Mouse (Mus musculus) lung, adult 2 months (tissue): ENCODE measurements around the gene Tst.

ENCODE experiments used
- CTCF ChIP-seq: fragments of 200-500 bp; IDR thresholded peaks from 2 replicates; pipeline ENCODE4 v1.5.1; 2011; ENCODE audit warnings: mild to moderate bottlenecking, low read length, control low read depth; ENCODE audit not compliant: insufficient read depth
- POLR2A ChIP-seq: fragments of 200-500 bp; IDR thresholded peaks from 2 replicates; pipeline ENCODE4 v1.6.1; 2011; ENCODE audit warnings: low read depth, mild to moderate bottlenecking, control low read depth, low read length, borderline replicate concordance; ENCODE audit errors: extremely low read depth

DNA sequence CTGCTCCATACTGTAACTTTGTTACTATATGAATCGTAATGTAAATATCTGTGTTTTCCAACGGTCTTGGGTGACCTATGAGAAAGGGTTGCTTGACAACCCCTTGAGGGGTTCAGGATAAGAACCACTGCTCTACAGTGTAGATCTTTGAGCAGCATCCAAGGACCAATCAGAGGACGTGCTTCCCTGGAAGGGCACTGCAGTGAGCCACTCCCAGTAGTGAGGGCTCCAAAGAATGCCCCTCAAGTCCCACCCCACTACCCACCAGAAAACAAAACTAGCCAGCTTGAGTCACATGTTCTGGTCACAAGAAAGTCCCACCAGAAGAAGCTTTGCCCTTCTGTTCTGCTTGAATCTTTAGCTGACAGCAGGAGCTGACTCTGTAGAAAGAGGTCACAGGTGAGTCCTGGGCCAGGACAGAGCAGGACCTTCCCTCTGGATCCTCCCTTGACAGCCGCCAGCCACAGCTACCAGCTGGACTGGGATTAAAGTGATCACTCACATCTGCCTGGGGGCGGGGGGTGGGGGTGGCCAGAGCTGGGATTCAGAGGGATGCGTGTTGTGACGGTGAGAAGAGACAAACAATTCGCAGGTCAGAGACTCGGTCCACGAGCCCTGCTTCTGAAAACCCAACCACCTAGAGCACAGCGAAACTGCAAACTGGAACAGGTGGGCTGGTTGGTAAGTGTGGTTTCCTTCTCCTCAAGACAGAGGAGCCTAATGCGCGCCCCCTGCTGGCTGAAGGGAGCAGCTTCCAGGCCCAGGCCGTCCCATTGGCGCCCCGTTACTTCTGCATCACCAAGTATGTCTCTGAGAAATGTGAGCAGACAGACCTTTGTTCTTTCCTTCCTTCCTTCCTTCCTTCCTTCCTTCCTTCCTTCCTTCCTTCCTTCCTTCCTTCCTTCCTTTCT lies 16.6 kb upstream of the Tst start:
- TF ChIP-seq CTCF (peak; percentile 73), POLR2A (no peak)
